Mouse (Mus musculus): ENCODE measurements around the gene Spata2l. TPM values are rescaled to one million over a fixed set of nuclear protein-coding genes. Genes with fewer than 3 reads are reported as not detected.
"Not testable (repeated sequence)": the region's sequence is repeated elsewhere in the genome, so short reads cannot be mapped to it uniquely, and the experiment has no call there.

Gene Spata2l
- polyA plus RNA-seq, 1 experiment from 2014 or later = 5.1 TPM

DNA sequence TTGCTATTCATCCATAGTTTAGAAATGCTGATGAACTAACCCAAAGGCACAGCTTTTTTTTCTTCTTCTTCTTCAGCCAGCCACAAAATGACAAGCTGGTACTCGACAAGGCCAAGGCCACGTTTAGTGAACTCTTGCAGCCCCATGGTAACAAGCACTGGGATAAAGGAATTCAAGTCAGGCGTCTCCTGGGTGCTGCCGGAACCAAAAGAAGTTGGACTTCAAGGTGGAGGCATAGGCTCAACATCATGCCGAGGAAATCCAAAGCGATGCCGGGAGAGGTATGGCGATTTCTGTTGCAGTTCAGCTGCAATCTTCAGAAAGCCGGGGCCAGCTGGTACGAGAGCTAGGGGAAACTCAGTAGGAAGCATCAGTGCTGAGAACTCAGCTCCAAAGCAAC is 3.4 kb upstream of the Spata2l start:
- 79% methylated on average over 10 of the region's 10 CpGs for whole genome bisulfite sequencing

DNA sequence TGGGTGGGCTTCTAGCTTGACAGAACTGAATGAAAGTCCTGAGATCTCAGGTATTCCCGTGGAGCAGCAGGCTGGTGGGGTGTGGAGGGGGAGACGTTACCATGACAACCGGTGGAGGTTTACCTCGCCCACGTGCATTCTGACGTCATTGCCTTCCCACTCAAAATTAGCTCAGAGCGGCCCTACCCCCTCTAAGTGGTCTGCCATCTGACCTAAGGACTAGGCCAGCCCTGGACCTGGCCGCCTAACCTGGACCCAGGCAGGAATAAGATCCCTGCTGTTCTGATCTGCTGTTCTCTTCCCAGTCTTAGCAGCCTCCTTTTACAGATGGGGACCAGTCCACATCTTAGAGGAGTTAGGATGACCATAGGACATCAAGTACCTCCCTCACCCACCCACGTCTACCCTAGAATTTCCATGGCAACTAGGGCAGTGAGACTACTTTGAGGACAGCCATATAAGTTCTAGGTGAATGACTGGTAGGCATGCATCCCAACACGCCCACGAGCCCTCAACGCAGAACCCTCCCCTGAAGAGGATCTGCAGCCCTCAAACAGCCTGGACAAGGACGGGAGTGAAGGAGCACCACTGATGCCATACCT is 1.0 kb downstream of the Spata2l start:
- H3K27ac ChIP-seq (replicated peaks; ENCODE audit: low read depth, low read length) = no peak overlapping the region
- ATAC-seq (ENCODE audit: low FRiP score, low TSS enrichment) (no peak), DNase-seq (peak; percentile 58)

More for the DNA sequence above, 3.4 kb upstream of the Spata2l start:
- H3K4me3 ChIP-seq (replicated peaks; ENCODE audit: low read depth, low read length) = no peak overlapping the region
- no peak overlapping the region for H3K27ac ChIP-seq (replicated peaks; ENCODE audit: low read depth, low read length)
- H3K9ac ChIP-seq (replicated peaks; ENCODE audit: low read length) = no peak overlapping the region
- ATAC-seq (ENCODE audit: low FRiP score, low TSS enrichment) (no peak), DNase-seq (no peak)
- H3K4me2 ChIP-seq (ENCODE audit: low read length) = no peak overlapping the region
- H3K9me3 ChIP-seq (ENCODE audit: control insufficient read depth, low read length) = no peaks in the 10 kb centered on the region
- H3K36me3 ChIP-seq (ENCODE audit: control insufficient read depth, insufficient read depth, low read length) = peaks cover 32% of the 10 kb centered on the region
- peaks cover 19% of the 10 kb centered on the region for H3K4me1 ChIP-seq (ENCODE audit: control insufficient read depth, insufficient read depth, low read length)
- no peaks in the 10 kb centered on the region; the same call in 1 of the 2 replicates for H3K27me3 ChIP-seq (ENCODE audit: control insufficient read depth, insufficient read depth, low read length)

DNA sequence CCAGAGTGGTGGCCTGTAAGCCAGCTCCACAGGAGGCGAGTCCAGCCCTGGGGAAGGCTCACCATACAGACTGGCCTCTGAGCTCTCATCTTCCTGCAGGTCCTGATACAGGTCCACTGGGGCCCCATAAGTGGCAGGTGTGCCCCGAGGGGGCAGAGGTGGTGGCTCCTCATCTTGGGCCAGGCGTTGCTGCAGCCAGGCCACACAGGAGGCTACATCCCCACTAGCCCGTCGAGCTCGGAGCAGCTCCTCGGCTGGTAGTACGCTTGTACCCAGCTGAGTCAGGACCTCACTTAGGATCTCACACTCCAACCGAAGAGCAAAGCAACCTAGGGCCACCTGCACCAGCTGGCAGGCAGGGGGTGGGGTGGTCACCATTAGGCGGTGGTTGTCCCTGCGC is 2.3 kb downstream of the Spata2l start:
- Histone ChIP-seq H3K36me3 (ENCODE audit: control insufficient read depth, insufficient read depth, low read length) (peaks cover 10% of the 10 kb centered on the region; the same call in 1 of the 2 replicates), H3K4me2 (ENCODE audit: low read length) (no peak overlapping the region), H3K4me3 (replicated peaks; ENCODE audit: low read depth, low read length) (no peak overlapping the region), H3K27ac (replicated peaks; ENCODE audit: low read depth, low read length) (no peak overlapping the region), H3K9ac (replicated peaks; ENCODE audit: low read length) (no peak overlapping the region), H3K27me3 (ENCODE audit: control insufficient read depth, insufficient read depth, low read length) (no peaks in the 10 kb centered on the region; the same call in none of the 2 replicates), H3K9me3 (ENCODE audit: control insufficient read depth, low read length) (no peaks in the 10 kb centered on the region), H3K4me1 (ENCODE audit: control insufficient read depth, insufficient read depth, low read length) (peaks cover 19% of the 10 kb centered on the region)
- WGBS = 73% methylated on average over 11 of the region's 11 CpGs
- ATAC-seq (ENCODE audit: low FRiP score, low TSS enrichment) (no peak), DNase-seq (no peak)

More for the DNA sequence above, 1.0 kb downstream of the Spata2l start:
- Histone ChIP-seq H3K4me1 (ENCODE audit: control insufficient read depth, insufficient read depth, low read length) (peaks cover 19% of the 10 kb centered on the region), H3K27me3 (ENCODE audit: control insufficient read depth, insufficient read depth, low read length) (no peaks in the 10 kb centered on the region; the same call in none of the 2 replicates), H3K9me3 (ENCODE audit: control insufficient read depth, low read length) (no peaks in the 10 kb centered on the region), H3K4me3 (replicated peaks; ENCODE audit: low read depth, low read length) (peak overlapping the region; percentile 43), H3K36me3 (ENCODE audit: control insufficient read depth, insufficient read depth, low read length) (0 out of 2 replicates have a peak, but pooled peaks cover 3% of the 10 kb centered on the region), H3K4me2 (ENCODE audit: low read length) (peak overlapping the region; percentile 77), H3K9ac (replicated peaks; ENCODE audit: low read length) (peak overlapping the region; percentile 47)
- WGBS = 35% methylated on average over 13 of the region's 13 CpGs

DNA sequence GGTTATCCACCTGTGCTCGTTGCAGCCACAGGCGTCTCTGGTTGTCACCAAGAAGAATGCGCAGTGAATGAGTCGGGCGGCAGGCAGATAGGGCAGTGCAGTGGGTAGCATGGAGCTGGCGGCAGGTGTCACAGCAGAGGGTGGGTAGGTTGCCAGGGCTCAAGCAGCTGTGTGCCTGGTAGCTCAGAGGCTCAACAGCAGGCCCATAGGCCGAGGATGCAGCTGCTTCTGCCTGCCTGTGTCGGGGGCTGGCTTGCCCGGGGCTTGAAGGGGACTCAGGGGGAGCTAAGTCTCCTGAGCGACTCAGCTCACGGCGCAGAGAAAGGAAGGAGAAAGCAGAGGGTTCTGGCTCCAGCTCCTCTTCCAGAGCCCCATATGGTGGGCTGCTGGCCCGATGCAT is 2.7 kb downstream of the Spata2l start:
- H3K36me3 ChIP-seq (ENCODE audit: control insufficient read depth, insufficient read depth, low read length) = peaks cover 10% of the 10 kb centered on the region; the same call in 1 of the 2 replicates
- H3K4me1 ChIP-seq (ENCODE audit: control insufficient read depth, insufficient read depth, low read length) = peaks cover 19% of the 10 kb centered on the region
- no peak overlapping the region for H3K4me2 ChIP-seq (ENCODE audit: low read length)
- H3K9ac ChIP-seq (replicated peaks; ENCODE audit: low read length) = no peak overlapping the region
- WGBS = 48% methylated on average over 13 of the region's 13 CpGs
- H3K27me3 ChIP-seq (ENCODE audit: control insufficient read depth, insufficient read depth, low read length) = no peaks in the 10 kb centered on the region; the same call in none of the 2 replicates
- H3K9me3 ChIP-seq (ENCODE audit: control insufficient read depth, low read length) = no peaks in the 10 kb centered on the region
- no peak for ATAC-seq (ENCODE audit: low FRiP score, low TSS enrichment)
- H3K27ac ChIP-seq (replicated peaks; ENCODE audit: low read depth, low read length) = no peak overlapping the region
- DNase-seq = no peak
- H3K4me3 ChIP-seq (replicated peaks; ENCODE audit: low read depth, low read length) = no peak overlapping the region

DNA sequence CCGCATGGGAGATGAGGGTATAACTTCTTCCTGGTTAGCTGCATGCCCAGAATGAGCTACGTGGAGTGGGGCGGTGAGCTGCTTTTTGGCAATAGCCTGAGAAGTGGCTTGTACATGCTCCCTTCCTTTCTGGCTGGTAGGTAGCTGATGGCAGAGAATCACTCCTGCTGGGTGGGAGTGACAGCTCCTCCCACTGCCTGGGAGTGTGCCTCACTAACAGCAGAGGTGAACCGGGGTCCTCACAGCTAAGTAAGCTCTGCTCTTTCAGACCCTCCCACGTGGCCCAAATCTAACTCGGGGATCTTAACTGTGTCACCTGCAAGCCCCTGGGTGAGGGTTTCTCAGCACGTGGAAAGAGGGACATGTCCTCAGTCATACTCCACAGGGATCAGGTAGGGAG is 3.5 kb downstream of the Spata2l start:
- WGBS = 43% methylated on average over 7 of the region's 7 CpGs

DNA sequence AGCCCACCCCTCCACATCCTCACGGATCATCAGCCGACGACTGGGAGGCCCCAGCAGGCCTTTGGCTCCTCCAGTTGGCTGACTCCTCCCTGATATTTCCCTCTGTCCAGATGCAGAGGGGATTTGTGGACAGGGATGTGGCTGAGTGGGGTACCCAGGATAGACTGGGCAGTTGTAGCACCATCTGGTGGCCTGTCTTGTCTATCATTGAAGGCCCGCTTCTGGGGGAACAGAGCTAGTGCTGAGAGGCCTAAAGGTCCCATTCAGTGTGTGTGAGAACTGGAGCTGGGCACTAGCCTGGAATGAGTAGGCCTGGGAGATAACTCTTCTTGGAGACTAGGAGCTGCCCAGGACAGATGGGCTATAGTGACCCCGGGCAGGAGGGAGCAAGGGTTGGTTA is 4.3 kb downstream of the Spata2l start:
- Histone ChIP-seq H3K27me3 (ENCODE audit: control insufficient read depth, insufficient read depth, low read length) (no peaks in the 10 kb centered on the region; the same call in none of the 2 replicates), H3K4me1 (ENCODE audit: control insufficient read depth, insufficient read depth, low read length) (peaks cover 19% of the 10 kb centered on the region), H3K9me3 (ENCODE audit: control insufficient read depth, low read length) (no peaks in the 10 kb centered on the region), H3K27ac (replicated peaks; ENCODE audit: low read depth, low read length) (no peak overlapping the region), H3K4me2 (ENCODE audit: low read length) (no peak overlapping the region), H3K9ac (replicated peaks; ENCODE audit: low read length) (no peak overlapping the region), H3K4me3 (replicated peaks; ENCODE audit: low read depth, low read length) (no peak overlapping the region), H3K36me3 (ENCODE audit: control insufficient read depth, insufficient read depth, low read length) (peaks cover 23% of the 10 kb centered on the region)
- ATAC-seq (ENCODE audit: low FRiP score, low TSS enrichment) (no peak), DNase-seq (peak; percentile 19)
- WGBS = 48% methylated on average over 5 of the region's 5 CpGs

More for the DNA sequence above, 3.5 kb downstream of the Spata2l start:
- Histone ChIP-seq H3K27me3 (ENCODE audit: control insufficient read depth, insufficient read depth, low read length) (no peaks in the 10 kb centered on the region; the same call in none of the 2 replicates), H3K4me3 (replicated peaks; ENCODE audit: low read depth, low read length) (no peak overlapping the region), H3K27ac (replicated peaks; ENCODE audit: low read depth, low read length) (no peak overlapping the region), H3K9ac (replicated peaks; ENCODE audit: low read length) (no peak overlapping the region), H3K4me2 (ENCODE audit: low read length) (no peak overlapping the region), H3K4me1 (ENCODE audit: control insufficient read depth, insufficient read depth, low read length) (peaks cover 19% of the 10 kb centered on the region), H3K9me3 (ENCODE audit: control insufficient read depth, low read length) (no peaks in the 10 kb centered on the region), H3K36me3 (ENCODE audit: control insufficient read depth, insufficient read depth, low read length) (peaks cover 16% of the 10 kb centered on the region; the same call in 1 of the 2 replicates)
- ATAC-seq (ENCODE audit: low FRiP score, low TSS enrichment) (no peak), DNase-seq (no peak)

DNA sequence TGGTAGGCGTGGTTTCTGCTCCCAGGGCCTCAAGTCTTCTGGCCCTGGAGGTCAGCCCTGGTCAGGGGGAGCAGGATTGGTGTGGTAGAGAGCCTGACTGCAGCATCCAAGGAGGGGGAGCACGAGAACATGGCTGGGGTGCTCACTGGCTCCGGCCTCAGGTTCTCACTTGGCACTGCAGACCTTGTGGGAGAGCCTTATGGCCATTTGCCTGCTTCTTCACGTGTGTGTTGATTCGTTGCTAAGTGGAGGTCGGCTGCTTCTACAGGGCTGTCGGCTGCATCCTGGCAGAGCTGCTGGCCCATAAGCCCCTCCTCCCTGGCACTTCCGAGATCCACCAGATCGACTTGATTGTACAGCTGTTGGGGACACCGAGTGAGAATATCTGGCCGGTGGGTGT is 5.7 kb downstream of the Spata2l start:
- H3K9ac ChIP-seq (replicated peaks; ENCODE audit: low read length); H3K27me3 ChIP-seq (ENCODE audit: control insufficient read depth, insufficient read depth, low read length); H3K4me2 ChIP-seq (ENCODE audit: low read length); H3K9me3 ChIP-seq (ENCODE audit: control insufficient read depth, low read length); DNase-seq; H3K27ac ChIP-seq (replicated peaks; ENCODE audit: low read depth, low read length); ATAC-seq (ENCODE audit: low FRiP score, low TSS enrichment); H3K4me1 ChIP-seq (ENCODE audit: control insufficient read depth, insufficient read depth, low read length); H3K4me3 ChIP-seq (replicated peaks; ENCODE audit: low read depth, low read length): not testable (repeated sequence)
- WGBS = 93% methylated on average over 10 of the region's 11 CpGs
- peaks cover 26% of the 10 kb centered on the region for H3K36me3 ChIP-seq (ENCODE audit: control insufficient read depth, insufficient read depth, low read length)

DNA sequence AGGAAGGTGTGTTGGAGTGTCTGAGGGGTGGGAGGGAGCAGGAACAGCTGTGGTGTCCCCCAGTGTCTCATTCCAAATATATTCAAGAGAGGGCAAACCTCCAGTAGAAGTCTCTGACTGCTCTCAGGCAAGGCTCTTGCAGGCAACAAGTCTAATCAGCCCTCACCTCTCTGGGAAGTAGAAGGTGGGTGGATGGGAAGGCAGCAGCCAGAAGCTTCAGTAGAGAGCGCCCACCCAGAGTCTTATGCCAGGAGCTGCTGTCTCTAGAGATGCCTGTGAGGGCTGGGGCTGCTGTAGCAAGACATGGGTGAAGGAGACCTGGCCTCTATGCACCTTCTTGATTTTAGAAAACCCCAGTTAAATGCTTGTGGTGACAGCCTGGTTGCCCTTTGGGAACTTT is 7.6 kb downstream of the Spata2l start:
- WGBS = 100% methylated on average over 1 of the region's 1 CpGs
- no peaks in the 10 kb centered on the region; the same call in 1 of the 2 replicates for H3K27me3 ChIP-seq (ENCODE audit: control insufficient read depth, insufficient read depth, low read length)

More for the DNA sequence above, 7.6 kb downstream of the Spata2l start:
- peaks cover 9% of the 10 kb centered on the region for H3K4me1 ChIP-seq (ENCODE audit: control insufficient read depth, insufficient read depth, low read length)
- H3K4me2 ChIP-seq (ENCODE audit: low read length) = no peak overlapping the region
- no peak overlapping the region for H3K9ac ChIP-seq (replicated peaks; ENCODE audit: low read length)
- no peak for DNase-seq
- H3K4me3 ChIP-seq (replicated peaks; ENCODE audit: low read depth, low read length) = no peak overlapping the region
- peaks cover 26% of the 10 kb centered on the region for H3K36me3 ChIP-seq (ENCODE audit: control insufficient read depth, insufficient read depth, low read length)
- ATAC-seq (ENCODE audit: low FRiP score, low TSS enrichment) = no peak
- H3K9me3 ChIP-seq (ENCODE audit: control insufficient read depth, low read length) = no peaks in the 10 kb centered on the region
- no peak overlapping the region for H3K27ac ChIP-seq (replicated peaks; ENCODE audit: low read depth, low read length)
